Mouse (Mus musculus) retina, postnatal 1 day (tissue): ENCODE results near the gene St3gal6.
"Not testable (repeated sequence)": the region's sequence is repeated elsewhere in the genome, so short reads cannot be mapped to it uniquely, and the experiment has no call there.

ENCODE experiments used
- DNase-seq: peaks from one replicate; pipeline ENCODE4 v3.0.0-alpha.2; 2012

Gene St3gal6

GRCm38 (mm10) chr16:58474875-58475274, 49.2 kb downstream of the St3gal6 start:
- no peak for DNase-seq

GRCm38 (mm10) chr16:58470841-58471240, 53.2 kb downstream of the St3gal6 start:
- DNase-seq: no peak

GRCm38 (mm10) chr16:58470061-58470460, 54.0 kb downstream of the St3gal6 start:
- DNase-seq: no peak

GRCm38 (mm10) chr16:58465412-58465811, 58.6 kb downstream of the St3gal6 start:
- DNase-seq: no peak

GRCm38 (mm10) chr16:58464051-58464450, 60.0 kb downstream of the St3gal6 start:
- DNase-seq: no peak

- no peak for DNase-seq
Measured at GRCm38 (mm10) chr16:58462519-58462918, 61.5 kb downstream of the St3gal6 start.

GRCm38 (mm10) chr16:58461856-58462518, 62.1 kb downstream of the St3gal6 start:
- DNase-seq: no peak

GRCm38 (mm10) chr16:58460386-58460785, 63.7 kb downstream of the St3gal6 start:
- DNase-seq: no peak

- DNase-seq: not testable (repeated sequence)
Measured at GRCm38 (mm10) chr16:58459966-58460365, 64.1 kb downstream of the St3gal6 start.

- DNase-seq: no peak
Measured at GRCm38 (mm10) chr16:58456991-58457390, 67.1 kb downstream of the St3gal6 start.

- no peak for DNase-seq
Measured at GRCm38 (mm10) chr16:58456445-58456844, 67.6 kb downstream of the St3gal6 start.

GRCm38 (mm10) chr16:58455118-58455517, 68.9 kb downstream of the St3gal6 start:
- no peak for DNase-seq

GRCm38 (mm10) chr16:58454617-58455016, 69.4 kb downstream of the St3gal6 start:
- DNase-seq: peak; percentile 41

- DNase-seq: no peak
Measured at GRCm38 (mm10) chr16:58453820-58454219, 70.2 kb downstream of the St3gal6 start.

GRCm38 (mm10) chr16:58453138-58453537, 70.9 kb downstream of the St3gal6 start:
- DNase-seq: no peak

GRCm38 (mm10) chr16:58451647-58452046, 72.4 kb downstream of the St3gal6 start:
- DNase-seq: no peak

- DNase-seq: no peak
Measured at GRCm38 (mm10) chr16:58450648-58451047, 73.4 kb downstream of the St3gal6 start.

- DNase-seq: no peak
Measured at GRCm38 (mm10) chr16:58449073-58449472, 75.0 kb downstream of the St3gal6 start.

- DNase-seq: no peak
Measured at GRCm38 (mm10) chr16:58446281-58447259, 77.5 kb downstream of the St3gal6 start.

GRCm38 (mm10) chr16:58444735-58445134, 79.3 kb downstream of the St3gal6 start:
- no peak for DNase-seq

GRCm38 (mm10) chr16:58432384-58432783, 91.7 kb downstream of the St3gal6 start:
- DNase-seq: no peak

GRCm38 (mm10) chr16:58430246-58430645, 93.8 kb downstream of the St3gal6 start:
- DNase-seq: no peak

- no peak for DNase-seq
Measured at GRCm38 (mm10) chr16:58421696-58422354, 102.2 kb downstream of the St3gal6 start.
